Mouse (Mus musculus) hindbrain, embryonic 11.5 days (tissue): ENCODE results near the gene Mrps27. TPM values are rescaled to one million over a fixed set of nuclear protein-coding genes. Genes with fewer than 3 reads are reported as not detected.

Experiments used
- ATAC-seq: fragments of 200-750 bp; cut with Nextera tagmentation; 2 replicates; pipeline ENCODE4 v1.8.0; 2017; ENCODE audit warnings: mild to moderate bottlenecking, moderate TSS enrichment, moderate library complexity; ENCODE audit not compliant: low FRiP score
- DNase-seq: peaks from one replicate; pipeline ENCODE4 v3.0.0-alpha.2; 2015; ENCODE audit warnings: low spot score
- H3K27ac ChIP-seq: fragments of 300-500 bp; sonication (generic); 2 replicates; pipeline ENCODE4 v1.5.1; 2014; ENCODE audit warnings: mild to moderate bottlenecking, low read depth, low read length
- H3K27me3 ChIP-seq: fragments of 300-500 bp; sonication (generic); 2 replicates; pipeline ENCODE4 v1.6.1; 2014; ENCODE audit warnings: mild to moderate bottlenecking, low read length, moderate library complexity, mixed read lengths; ENCODE audit not compliant: control insufficient read depth, insufficient read depth
- H3K36me3 ChIP-seq: fragments of 300-500 bp; sonication (generic); 2 replicates; pipeline ENCODE4 v1.6.1; 2014; ENCODE audit warnings: mild to moderate bottlenecking, low read length, moderate library complexity, mixed read lengths; ENCODE audit not compliant: control insufficient read depth, insufficient read depth
- H3K4me1 ChIP-seq: fragments of 300-500 bp; sonication (generic); replicated peaks from 2 replicates; pipeline ENCODE4 v1.6.1; 2014; ENCODE audit warnings: low read length, mixed read lengths; ENCODE audit not compliant: control insufficient read depth, insufficient read depth
- H3K4me2 ChIP-seq: fragments of 300-500 bp; sonication (generic); replicated peaks from 2 replicates; pipeline ENCODE4 v1.6.1; 2014; ENCODE audit warnings: mild to moderate bottlenecking, low read depth, low read length
- H3K4me3 ChIP-seq: fragments of 300-500 bp; sonication (generic); 2 replicates; pipeline ENCODE4 v1.5.1; 2014; ENCODE audit warnings: low read depth, low read length
- H3K9ac ChIP-seq: fragments of 300-500 bp; sonication (generic); 2 replicates; pipeline ENCODE4 v1.6.1; 2014; ENCODE audit warnings: low read depth, low read length
- H3K9me3 ChIP-seq: fragments of 300-500 bp; sonication (generic); 2 replicates; pipeline ENCODE4 v1.6.1; 2016; ENCODE audit warnings: low read length; ENCODE audit not compliant: control insufficient read depth
- WGBS: fragments of 180-500 bp; shearing (Covaris S2); extraction: QIAGEN DNeasy Blood & Tissue Kit; methylation state at CpG from one replicate; pipeline ENCODE4 v1.1.7; 2014; 5-methylcytosine and 5-hydroxymethylcytosine counted together
- polyA plus RNA-seq: library from polyadenylated mRNA; unstranded; fragments of >200 nt; fragmentation: Nextera tagmentation; extraction: Ambion mirVana; gene quantifications from 2 replicates; pipeline ENCODE4 v1.2.1, GENCODE M21; 2014

Gene Mrps27
- polyA plus RNA-seq, 1 experiment from 2014 or later, result 55.6 TPM

- no peak overlapping the region for H3K9ac ChIP-seq
- 94% methylated on average over 6 of the region's 6 CpGs for WGBS
- no peak overlapping the region for H3K27ac ChIP-seq
- H3K4me2 ChIP-seq, result no peak overlapping the region
- H3K9me3 ChIP-seq, result no peaks in the 10 kb centered on the region
- no peak for DNase-seq
- H3K36me3 ChIP-seq, result 0 out of 2 replicates have a peak, but pooled peaks cover 2% of the 10 kb centered on the region
- ATAC-seq, result no peak
- no peaks in the 10 kb centered on the region for H3K27me3 ChIP-seq
- no peak overlapping the region for H3K4me3 ChIP-seq
- H3K4me1 ChIP-seq, result no peaks in the 10 kb centered on the region
Observed at GRCm38 (mm10) chr13:99341504-99341903, 3.1 kb upstream of the Mrps27 start.

- H3K27ac ChIP-seq, result peak overlapping the region; percentile 82
- H3K4me2 ChIP-seq, result peak overlapping the region; percentile 50
- DNase-seq, result no peak
- H3K9me3 ChIP-seq, result no peaks in the 10 kb centered on the region
- H3K9ac ChIP-seq, result peak overlapping the region; percentile 83
- WGBS, result 4% methylated on average over 30 of the region's 30 CpGs
- 0 out of 2 replicates have a peak, but pooled peaks cover 2% of the 10 kb centered on the region for H3K36me3 ChIP-seq
- no peaks in the 10 kb centered on the region for H3K4me1 ChIP-seq
- no peak for ATAC-seq
- H3K27me3 ChIP-seq, result no peaks in the 10 kb centered on the region
- peak overlapping the region; percentile 73 for H3K4me3 ChIP-seq
Observed at GRCm38 (mm10) chr13:99343876-99344598, 549 bp upstream of the Mrps27 start.

GRCm38 (mm10) chr13:99350009-99350408, 5.4 kb downstream of the Mrps27 start:
- no peak overlapping the region for H3K9ac ChIP-seq
- ATAC-seq (no peak), DNase-seq (no peak)
- H3K4me2 ChIP-seq, result no peak overlapping the region
- H3K9me3 ChIP-seq, result no peaks in the 10 kb centered on the region
- no peaks in the 10 kb centered on the region for H3K36me3 ChIP-seq
- no peak overlapping the region for H3K4me3 ChIP-seq
- H3K27me3 ChIP-seq, result no peaks in the 10 kb centered on the region
- H3K4me1 ChIP-seq, result no peaks in the 10 kb centered on the region
- WGBS, result 90% methylated on average over 6 of the region's 6 CpGs
- H3K27ac ChIP-seq, result no peak overlapping the region

- no peak for DNase-seq
- Histone ChIP-seq H3K4me1 (no peaks in the 10 kb centered on the region), H3K4me3 (no peak overlapping the region), H3K9ac (no peak overlapping the region), H3K9me3 (no peaks in the 10 kb centered on the region), H3K4me2 (no peak overlapping the region), H3K36me3 (no peaks in the 10 kb centered on the region), H3K27me3 (no peaks in the 10 kb centered on the region), H3K27ac (no peak overlapping the region)
- no peak for ATAC-seq
- WGBS, result 82% methylated on average over 8 of the region's 8 CpGs
Observed at GRCm38 (mm10) chr13:99351186-99351585, 6.6 kb downstream of the Mrps27 start.

- no peak for DNase-seq
- Histone ChIP-seq H3K27ac (no peak overlapping the region), H3K9ac (no peak overlapping the region), H3K4me3 (no peak overlapping the region), H3K9me3 (no peaks in the 10 kb centered on the region), H3K27me3 (no peaks in the 10 kb centered on the region), H3K4me1 (no peaks in the 10 kb centered on the region), H3K4me2 (no peak overlapping the region), H3K36me3 (no peaks in the 10 kb centered on the region)
- 77% methylated on average over 3 of the region's 3 CpGs for WGBS
- no peak for ATAC-seq
Observed at GRCm38 (mm10) chr13:99351596-99351995, 7.0 kb downstream of the Mrps27 start.

GRCm38 (mm10) chr13:99352758-99353489, 8.3 kb downstream of the Mrps27 start:
- 13% methylated on average over 28 of the region's 28 CpGs for WGBS
- no peaks in the 10 kb centered on the region for H3K9me3 ChIP-seq
- H3K4me1 ChIP-seq, result no peaks in the 10 kb centered on the region
- no peaks in the 10 kb centered on the region for H3K27me3 ChIP-seq
- H3K9ac ChIP-seq, result peak overlapping the region; percentile 57
- no peaks in the 10 kb centered on the region for H3K36me3 ChIP-seq
- ATAC-seq (peak; percentile 100), DNase-seq (peak; percentile 95)
- H3K4me2 ChIP-seq, result peak overlapping the region; percentile 56
- no peak overlapping the region for H3K27ac ChIP-seq
- H3K4me3 ChIP-seq, result peak overlapping the region; percentile 35

GRCm38 (mm10) chr13:99353490-99353851, 8.9 kb downstream of the Mrps27 start:
- Histone ChIP-seq H3K27ac (peak overlapping the region; percentile 40; the same call in 1 of the 2 replicates), H3K4me2 (peak overlapping the region; percentile 56), H3K36me3 (no peaks in the 10 kb centered on the region), H3K9ac (peak overlapping the region; percentile 57), H3K9me3 (no peaks in the 10 kb centered on the region), H3K4me1 (no peaks in the 10 kb centered on the region), H3K4me3 (peak overlapping the region; percentile 35), H3K27me3 (no peaks in the 10 kb centered on the region)
- ATAC-seq, result peak; percentile 22; the same call in 1 of the 2 replicates
- WGBS, result 23% methylated on average over 7 of the region's 7 CpGs
- DNase-seq, result no peak

- ATAC-seq (no peak), DNase-seq (no peak)
- H3K4me1 ChIP-seq, result no peaks in the 10 kb centered on the region
- H3K9me3 ChIP-seq, result no peaks in the 10 kb centered on the region
- H3K27ac ChIP-seq, result no peak overlapping the region
- no peaks in the 10 kb centered on the region for H3K27me3 ChIP-seq
- no peaks in the 10 kb centered on the region for H3K36me3 ChIP-seq
- H3K4me2 ChIP-seq, result no peak overlapping the region
- no peak overlapping the region for H3K4me3 ChIP-seq
- WGBS, result 91% methylated on average over 6 of the region's 6 CpGs
- H3K9ac ChIP-seq, result no peak overlapping the region
Observed at GRCm38 (mm10) chr13:99355072-99355471, 10.5 kb downstream of the Mrps27 start.

- Histone ChIP-seq H3K36me3 (no peaks in the 10 kb centered on the region), H3K4me2 (no peak overlapping the region), H3K4me3 (no peak overlapping the region), H3K27ac (no peak overlapping the region), H3K27me3 (no peaks in the 10 kb centered on the region), H3K4me1 (no peaks in the 10 kb centered on the region), H3K9me3 (no peaks in the 10 kb centered on the region), H3K9ac (no peak overlapping the region)
- no peak for ATAC-seq
- 76% methylated on average over 7 of the region's 7 CpGs for WGBS
- DNase-seq, result no peak
Observed at GRCm38 (mm10) chr13:99355861-99356260, 11.3 kb downstream of the Mrps27 start.
